Mouse (Mus musculus) liver, embryonic 14.5 days (tissue): ENCODE results near the gene Timeless. TPM values are rescaled to one million over a fixed set of nuclear protein-coding genes. Genes with fewer than 3 reads are reported as not detected.
A peak's percentile ranks its signal among the peaks of the same experiment; 100 is the strongest.
"Not testable (repeated sequence)": the region's sequence is repeated elsewhere in the genome, so short reads cannot be mapped to it uniquely, and the experiment has no call there.

Source experiments
- ATAC-seq: fragments of 200-750 bp; cut with Nextera tagmentation; 2 replicates; pipeline ENCODE4 v1.8.0; 2017; ENCODE audit warnings: moderate number of reproducible peaks, mild to moderate bottlenecking, moderate library complexity; ENCODE audit not compliant: insufficient read depth
- DNase-seq, 3 experiments: peaks; one replicate each; pipeline ENCODE4 v3.0.0-alpha.2; 2012 to 2013; ENCODE audit warnings: low read depth in 3 of 3, low spot score in 3 of 3
- H3K27ac ChIP-seq: fragments of 300-500 bp; sonication (generic); 2 replicates; pipeline ENCODE4 v1.5.1; 2014; ENCODE audit warnings: moderate library complexity, mild to moderate bottlenecking, control low read depth, inconsistent platforms
- H3K27me3 ChIP-seq: fragments of 300-500 bp; sonication (generic); 2 replicates; pipeline ENCODE4 v1.6.1; 2014; ENCODE audit warnings: mild to moderate bottlenecking, low read length, moderate library complexity; ENCODE audit not compliant: control insufficient read depth, insufficient read depth
- H3K36me3 ChIP-seq: fragments of 300-500 bp; sonication (generic); replicated peaks from 2 replicates; pipeline ENCODE4 v1.6.1; 2014; ENCODE audit warnings: low read depth; ENCODE audit not compliant: control insufficient read depth, insufficient read depth
- H3K4me1 ChIP-seq, 2 experiments: fragments of 200-500 bp in 1 of 2; fragments of 300-500 bp in 1 of 2; sonication (generic) in 1 of 2; replicated peaks; 2 replicates each; pipeline ENCODE4 v1.6.1; 2012 to 2014; ENCODE audit warnings: antibody characterized with exemption in 1 of 2, inconsistent platforms in 1 of 2, low read length in 1 of 2; ENCODE audit not compliant: control insufficient read depth in 2 of 2, insufficient read depth in 2 of 2
- H3K4me2 ChIP-seq: fragments of 300-500 bp; sonication (generic); 2 replicates; pipeline ENCODE4 v1.6.1; 2014; ENCODE audit warnings: low read depth, mild to moderate bottlenecking, control low read depth, moderate library complexity
- H3K4me3 ChIP-seq, 2 experiments: fragments of 200-500 bp in 1 of 2; fragments of 300-500 bp in 1 of 2; sonication (generic) in 1 of 2; 2 replicates each; pipeline ENCODE4 v1.5.1; 2012 to 2014; ENCODE audit warnings: low read depth in 2 of 2, low read length in 2 of 2, mild to moderate bottlenecking in 2 of 2, control low read depth in 1 of 2, inconsistent platforms in 1 of 2, moderate library complexity in 1 of 2; ENCODE audit not compliant: insufficient read depth in 1 of 2
- H3K9ac ChIP-seq: fragments of 300-500 bp; sonication (generic); replicated peaks from 2 replicates; pipeline ENCODE4 v1.6.1; 2014; ENCODE audit warnings: mild to moderate bottlenecking, control low read depth, moderate library complexity
- H3K9me3 ChIP-seq: fragments of 300-500 bp; sonication (generic); 2 replicates; pipeline ENCODE4 v1.6.1; 2016; ENCODE audit warnings: low read length, mixed read lengths; ENCODE audit not compliant: control insufficient read depth
- CTCF ChIP-seq: IDR thresholded peaks from 2 replicates; pipeline ENCODE4 v1.5.1; 2016; ENCODE audit warnings: antibody characterized with exemption, low read depth, control low read depth
- EP300 ChIP-seq: IDR thresholded peaks from 2 replicates; pipeline ENCODE4 v1.6.1; 2016; ENCODE audit warnings: antibody characterized with exemption, low read depth
- WGBS: fragments of 180-500 bp; shearing (Covaris S2); extraction: QIAGEN DNeasy Blood & Tissue Kit; methylation state at CpG from one replicate; pipeline ENCODE4 v1.1.7; 2014; ENCODE audit not compliant: insufficient replicate concordance; 5-methylcytosine and 5-hydroxymethylcytosine counted together
- polyA plus RNA-seq, 2 experiments: library from polyadenylated mRNA; depleted of rRNA in 1 of 2; stranded (reverse) in 1 of 2; unstranded in 1 of 2; fragments of >200 nt; fragmentation: Nextera tagmentation in 1 of 2; extraction: Ambion mirVana in 1 of 2; gene quantifications; 2 replicates each; pipeline versions ENCODE4 v1.2.1 to v1.2.3; 2012 to 2014

The Timeless gene
- polyA plus RNA-seq, 2 experiments = 12.9 to 23.4 TPM

GRCm38 (mm10) chr10:128270866-128271265, 39.0 kb downstream of the Timeless start:
- DNase-seq (no peak), ATAC-seq (no peak)
- H3K4me3 ChIP-seq = peak overlapping the region; percentile 75 to 97
- H3K9ac ChIP-seq = peak overlapping the region; percentile 82
- peaks cover 0 to 5% of the 10 kb centered on the region in 2 experiments; a peak in 2 of 4 replicates for H3K4me1 ChIP-seq
- 33% methylated on average over 7 of the region's 7 CpGs for WGBS
- H3K9me3 ChIP-seq = no peaks in the 10 kb centered on the region
- no peaks in the 10 kb centered on the region for H3K36me3 ChIP-seq
- TF ChIP-seq CTCF (peak; percentile 29), EP300 (no peak)
- no peaks in the 10 kb centered on the region for H3K27me3 ChIP-seq
- peak overlapping the region; percentile 80 for H3K4me2 ChIP-seq
- peak overlapping the region; percentile 28 for H3K27ac ChIP-seq

DNA sequence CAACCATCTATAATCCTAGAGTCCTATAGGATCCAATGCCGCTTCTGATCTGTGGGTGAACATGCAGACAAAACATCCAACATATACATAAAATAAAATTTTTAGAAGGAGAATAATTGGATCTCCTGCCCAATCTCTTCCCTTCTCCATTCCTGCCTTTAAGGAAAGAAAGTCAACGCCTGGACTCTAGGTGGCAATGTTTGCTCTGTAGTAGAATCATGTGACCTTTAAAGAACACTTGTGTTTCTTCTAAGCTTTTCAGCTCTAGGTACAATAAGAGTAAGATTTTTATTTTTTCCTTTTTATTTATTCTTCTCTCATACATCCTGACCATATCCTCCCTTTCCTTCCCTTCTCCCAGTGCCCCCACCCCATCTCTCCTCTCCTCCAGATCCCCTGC, 40.0 kb downstream of the Timeless start:
- 59% methylated on average over 2 of the region's 2 CpGs for WGBS
- Histone ChIP-seq H3K9ac (no peak overlapping the region), H3K27ac (no peak overlapping the region), H3K4me2 (peak overlapping the region; percentile 80), H3K36me3 (no peaks in the 10 kb centered on the region), H3K4me1 (peaks cover 0 to 5% of the 10 kb centered on the region in 2 experiments; a peak in 2 of 4 replicates), H3K9me3 (no peaks in the 10 kb centered on the region), H3K4me3 (no peak overlapping the region), H3K27me3 (no peaks in the 10 kb centered on the region)
- DNase-seq = no peak
- TF ChIP-seq EP300 (no peak), CTCF (peak; percentile 33; the same call in 1 of the 2 replicates)
- no peak for ATAC-seq

- WGBS = 84% methylated on average over 4 of the region's 7 CpGs
- H3K9ac ChIP-seq, ATAC-seq, DNase-seq, H3K4me3 ChIP-seq, H3K9me3 ChIP-seq, H3K4me1 ChIP-seq, H3K4me2 ChIP-seq, H3K27ac ChIP-seq, H3K27me3 ChIP-seq, H3K36me3 ChIP-seq: not testable (repeated sequence)
- TF ChIP-seq CTCF = 0 out of 2 replicates have a peak, but pooled peaks have one; percentile 15
These were observed 41.1 kb downstream of the Timeless start for GRCm38 (mm10) chr10:128272819-128273439.

DNA sequence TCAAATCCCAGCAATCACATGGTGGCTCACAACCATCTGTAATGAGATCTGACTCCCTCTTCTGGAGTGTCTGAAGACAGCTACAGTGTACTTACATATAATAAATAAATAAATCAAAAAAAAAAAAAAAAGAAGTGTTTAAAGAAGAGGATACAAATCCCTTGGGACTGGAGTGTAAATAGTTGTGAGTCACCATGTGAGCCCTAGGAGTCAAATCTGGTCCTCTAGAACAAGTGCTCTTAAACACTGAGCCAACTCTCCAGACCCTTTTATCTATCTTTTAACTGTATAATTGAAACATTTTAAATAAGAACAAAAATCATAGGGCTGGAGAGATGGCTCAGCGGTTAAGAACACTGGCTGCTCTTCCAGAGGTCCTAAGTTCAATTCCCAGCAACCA, 43.5 kb downstream of the Timeless start:
- not testable (repeated sequence) for DNase-seq, ATAC-seq, H3K27ac ChIP-seq, H3K4me3 ChIP-seq, H3K4me2 ChIP-seq, H3K27me3 ChIP-seq, H3K4me1 ChIP-seq, H3K9me3 ChIP-seq, H3K9ac ChIP-seq, H3K36me3 ChIP-seq
- 82% methylated on average over 1 of the region's 1 CpGs for WGBS

- Histone ChIP-seq H3K36me3 (peaks cover 4% of the 10 kb centered on the region), H3K9me3 (no peaks in the 10 kb centered on the region), H3K4me2 (no peak overlapping the region), H3K27ac (no peak overlapping the region), H3K9ac (no peak overlapping the region), H3K27me3 (no peaks in the 10 kb centered on the region), H3K4me1 (no peaks in the 10 kb centered on the region), H3K4me3 (no peak overlapping the region)
- ATAC-seq (no peak), DNase-seq (no peak)
- WGBS = 67% methylated on average over 6 of the region's 6 CpGs
- TF ChIP-seq EP300 (no peak), CTCF (no peak)
These were observed 46.3 kb downstream of the Timeless start for GRCm38 (mm10) chr10:128278158-128278557.
